Mouse (Mus musculus) CH12.LX (cell line): ENCODE data around the gene Usp25. TPM values are rescaled to one million over a fixed set of nuclear protein-coding genes. Genes with fewer than 3 reads are reported as not detected.

ENCODE experiments used
- DNase-seq: peaks from one replicate; pipeline ENCODE4 v3.0.0-alpha.2; 2013; ENCODE audit errors: extremely low read depth
- H3K27ac ChIP-seq: 2 replicates; pipeline ENCODE4 v1.5.1; 2012; ENCODE audit warnings: low read depth, mild to moderate bottlenecking, control low read depth, moderate library complexity; ENCODE audit not compliant: insufficient read depth
- H3K27me3 ChIP-seq: replicated peaks from 2 replicates; pipeline ENCODE3; 2012; ENCODE audit warnings: inconsistent platforms
- H3K36me3 ChIP-seq, 2 experiments: replicated peaks in 1 of 2; 2 replicates each; pipeline versions ENCODE3 to v1.6.1; 2012; ENCODE audit warnings: inconsistent platforms in 1 of 2, low read length in 1 of 2, mild to moderate bottlenecking in 1 of 2, mixed read lengths in 1 of 2, moderate library complexity in 1 of 2; ENCODE audit not compliant: control insufficient read depth in 1 of 2, insufficient read depth in 1 of 2
- H3K4me1 ChIP-seq, 2 experiments: 2 replicates each; pipeline ENCODE4 v1.6.1; 2012; ENCODE audit warnings: inconsistent platforms in 1 of 2, moderate library complexity in 1 of 2; ENCODE audit not compliant: insufficient read depth in 2 of 2, control insufficient read depth in 1 of 2
- H3K4me2 ChIP-seq: 2 replicates; pipeline ENCODE4 v1.6.1; 2012; ENCODE audit warnings: low read depth, mild to moderate bottlenecking, control low read depth; ENCODE audit not compliant: poor library complexity, insufficient read depth, severe bottlenecking
- H3K4me3 ChIP-seq, 3 experiments: fragments of 150-350 bp in 1 of 3; sonication (generic) in 1 of 3; replicated peaks in 1 of 3; 2 replicates each; pipeline versions ENCODE3 to v1.5.1; 2011 to 2012; ENCODE audit warnings: low read depth in 2 of 3, low read length in 2 of 3, mild to moderate bottlenecking in 2 of 3, moderate library complexity in 2 of 3, control low read depth in 1 of 3, improper control_type of control experiment in 1 of 3, inconsistent platforms in 1 of 3, mixed read lengths in 1 of 3; ENCODE audit not compliant: poor library complexity in 1 of 3
- H3K79me2 ChIP-seq: replicated peaks from 2 replicates; pipeline ENCODE4 v1.6.1; 2012; ENCODE audit warnings: mild to moderate bottlenecking, moderate library complexity; ENCODE audit not compliant: control insufficient read depth, poor library complexity, insufficient read depth, severe bottlenecking; ENCODE audit errors: extremely low read depth
- H3K9ac ChIP-seq: 2 replicates; pipeline ENCODE4 v1.6.1; 2012; ENCODE audit warnings: low read depth, mild to moderate bottlenecking, control low read depth, moderate library complexity; ENCODE audit not compliant: insufficient read depth
- H3K9me3 ChIP-seq: replicated peaks from 2 replicates; pipeline ENCODE3; 2012; ENCODE audit warnings: low read length, inconsistent platforms, mixed read lengths
- BHLHE40 ChIP-seq: IDR thresholded peaks from 2 replicates; pipeline ENCODE4 v1.6.1; 2011; ENCODE audit warnings: mild to moderate bottlenecking, low read depth, low read length, improper control_type of control experiment
- CHD1 ChIP-seq: IDR thresholded peaks from 2 replicates; pipeline ENCODE4 v1.6.1; 2012; ENCODE audit warnings: low read depth, low read length, improper control_type of control experiment, inconsistent platforms
- E2F4 ChIP-seq: IDR thresholded peaks from 2 replicates; pipeline ENCODE4 v1.6.1; 2011; ENCODE audit warnings: low read depth, low read length, improper control_type of control experiment; ENCODE audit not compliant: insufficient replicate concordance
- EP300 ChIP-seq: IDR thresholded peaks from 2 replicates; pipeline ENCODE4 v1.6.1; 2011; ENCODE audit warnings: low read length, improper control_type of control experiment
- HCFC1 ChIP-seq: IDR thresholded peaks from 2 replicates; pipeline ENCODE4 v1.6.1; 2012; ENCODE audit warnings: low read depth, mild to moderate bottlenecking, inconsistent platforms, low read length, improper control_type of control experiment
- JUND ChIP-seq: conservative IDR thresholded peaks from 2 replicates; pipeline ENCODE4 v1.6.1; 2011; ENCODE audit warnings: low read depth, low read length, improper control_type of control experiment
- KAT2A ChIP-seq: IDR thresholded peaks from 2 replicates; pipeline ENCODE4 v1.6.1; 2012; ENCODE audit warnings: low read length, improper control_type of control experiment, inconsistent platforms; ENCODE audit not compliant: insufficient replicate concordance
- MAZ ChIP-seq: IDR thresholded peaks from 2 replicates; pipeline ENCODE4 v1.6.1; 2012; ENCODE audit warnings: low read depth, mild to moderate bottlenecking, inconsistent platforms, low read length, improper control_type of control experiment, moderate library complexity
- MYC ChIP-seq: IDR thresholded peaks from 2 replicates; pipeline ENCODE4 v1.6.1; 2011; ENCODE audit warnings: low read depth, mild to moderate bottlenecking, improper control_type of control experiment, low read length
- NELFE ChIP-seq: IDR thresholded peaks from 2 replicates; pipeline ENCODE4 v1.6.1; 2011; ENCODE audit warnings: low read depth, low read length, improper control_type of control experiment
- PAX5 ChIP-seq: IDR thresholded peaks from 2 replicates; pipeline ENCODE4 v1.6.1; 2012; ENCODE audit warnings: low read length, inconsistent platforms, mixed read lengths
- POLR2A ChIP-seq: IDR thresholded peaks from 2 replicates; pipeline ENCODE4 v1.6.1; 2011; ENCODE audit warnings: low read depth, mild to moderate bottlenecking, improper control_type of control experiment, low read length
- POLR2AphosphoS2 ChIP-seq: IDR thresholded peaks from 2 replicates; pipeline ENCODE4 v1.6.1; 2011; ENCODE audit warnings: low read depth, low read length, improper control_type of control experiment
- RAD21 ChIP-seq: IDR thresholded peaks from 2 replicates; pipeline ENCODE4 v1.6.1; 2011; ENCODE audit warnings: low read depth, mild to moderate bottlenecking, low read length, improper control_type of control experiment, moderate library complexity
- RCOR1 ChIP-seq: conservative IDR thresholded peaks from 2 replicates; pipeline ENCODE4 v1.6.1; 2012; ENCODE audit warnings: low read depth, mild to moderate bottlenecking, inconsistent platforms, low read length, improper control_type of control experiment
- UBTF ChIP-seq: IDR thresholded peaks from 2 replicates; pipeline ENCODE4 v1.6.1; 2012; ENCODE audit warnings: low read depth, mild to moderate bottlenecking, inconsistent platforms, low read length, improper control_type of control experiment, moderate library complexity
- ZC3H11A ChIP-seq: IDR thresholded peaks from 2 replicates; pipeline ENCODE4 v1.6.1; 2012; ENCODE audit warnings: low read depth, mild to moderate bottlenecking, inconsistent platforms, low read length, improper control_type of control experiment
- ZKSCAN1 ChIP-seq: IDR thresholded peaks from 2 replicates; pipeline ENCODE4 v1.6.1; 2012; ENCODE audit warnings: low read depth, inconsistent platforms, low read length, improper control_type of control experiment, borderline replicate concordance
- ZNF384 ChIP-seq: IDR thresholded peaks from 2 replicates; pipeline ENCODE4 v1.6.1; 2012; ENCODE audit warnings: low read depth, low read length, improper control_type of control experiment, inconsistent platforms
- dilution Hi-C: fragments of 300-500 bp; cut with MboI; formaldehyde crosslinking; loops from 2 replicates; pipeline ENCODE4 v1.14.3; 2020; ENCODE audit warnings: low sequenced_read_pairs; ENCODE audit not compliant: extremely low pct_unique_long_range_greater_than_20kb, extremely low pct_ligation_motif_present
- in situ Hi-C: fragments of 300-500 bp; cut with MboI; formaldehyde crosslinking; loops from 3 replicates; pipeline ENCODE4 v1.14.3; 2019; ENCODE audit warnings: low sequenced_read_pairs, low pct_ligation_motif_present, low pct_unique_long_range_greater_than_20kb, mixed read lengths
- polyA plus RNA-seq: library from polyadenylated mRNA; unstranded; fragments of >175 nt; gene quantifications from 2 replicates; pipeline ENCODE4 v1.2.1, GENCODE M21; 2012; ENCODE audit warnings: low read depth; ENCODE audit not compliant: insufficient read length
- total RNA-seq, 2 experiments: library from RNA; depleted of rRNA; stranded (reverse); fragments of 300-350 nt in 1 of 2; fragments of >200 nt in 1 of 2; gene quantifications; 2 replicates each; pipeline ENCODE4 v1.2.3; 2012 to 2014

Gene Usp25
- total and polyA plus RNA-seq, 3 experiments, result 30.5 to 42.1 (median 32.5) TPM

GRCm38 (mm10) chr16:77153815-77154214 is 140.3 kb downstream of the Usp25 start:
- Histone ChIP-seq H3K79me2 (no peaks in the 10 kb centered on the region), H3K36me3 (no peaks in the 10 kb centered on the region), H3K4me1 (no peaks in the 10 kb centered on the region), H3K4me2 (no peak overlapping the region), H3K9ac (no peak overlapping the region), H3K27ac (no peak overlapping the region), H3K4me3 (no peak overlapping the region), H3K27me3 (no peaks in the 10 kb centered on the region), H3K9me3 (peaks cover 9% of the 10 kb centered on the region)
- no peak for DNase-seq
- dilution Hi-C loops (no loop called here), in situ Hi-C loops (no loop called here)
- TF ChIP-seq NELFE, result no peak
- no peak for TF ChIP-seq PAX5
- TF ChIP-seq POLR2A, result no peak
- TF ChIP-seq ZC3H11A, result no peak
- TF ChIP-seq EP300, result no peak
- TF ChIP-seq E2F4, result no peak
- no peak for TF ChIP-seq ZNF384
- TF ChIP-seq CHD1, result no peak
- no peak for TF ChIP-seq BHLHE40
- TF ChIP-seq RAD21, result no peak
- no peak for TF ChIP-seq MYC
- no peak for TF ChIP-seq KAT2A
- TF ChIP-seq RCOR1, result no peak
- no peak for TF ChIP-seq ZKSCAN1

GRCm38 (mm10) chr16:77154831-77155230 is 141.3 kb downstream of the Usp25 start:
- in situ Hi-C loops, result no loop called here
- dilution Hi-C loops, result no loop called here

More at GRCm38 (mm10) chr16:77154831-77155230, 141.3 kb downstream of the Usp25 start:
- DNase-seq, result no peak
- no peak overlapping the region for H3K4me3 ChIP-seq
- H3K4me1 ChIP-seq, result no peaks in the 10 kb centered on the region
- H3K36me3 ChIP-seq, result no peaks in the 10 kb centered on the region
- no peaks in the 10 kb centered on the region for H3K27me3 ChIP-seq
- no peak overlapping the region for H3K9ac ChIP-seq
- TF ChIP-seq UBTF (no peak), POLR2AphosphoS2 (no peak), BHLHE40 (no peak), HCFC1 (no peak), MAZ (no peak), NELFE (no peak), ZNF384 (no peak), JUND (no peak), POLR2A (no peak)
- H3K4me2 ChIP-seq, result no peak overlapping the region
- H3K79me2 ChIP-seq, result no peaks in the 10 kb centered on the region
- no peak overlapping the region for H3K27ac ChIP-seq
- H3K9me3 ChIP-seq, result peaks cover 5% of the 10 kb centered on the region
